Mouse (Mus musculus) retina, adult 2 months (tissue): ENCODE measurements around the gene Clpx.
A peak's percentile ranks its signal among the peaks of the same experiment; 100 is the strongest.
"Not testable (repeated sequence)": the region's sequence is repeated elsewhere in the genome, so short reads cannot be mapped to it uniquely, and the experiment has no call there.

Experiments used
- DNase-seq: peaks from one replicate; pipeline ENCODE4 v3.0.0-alpha.2; 2012; ENCODE audit warnings: low read depth, low spot score

The Clpx gene

DNA sequence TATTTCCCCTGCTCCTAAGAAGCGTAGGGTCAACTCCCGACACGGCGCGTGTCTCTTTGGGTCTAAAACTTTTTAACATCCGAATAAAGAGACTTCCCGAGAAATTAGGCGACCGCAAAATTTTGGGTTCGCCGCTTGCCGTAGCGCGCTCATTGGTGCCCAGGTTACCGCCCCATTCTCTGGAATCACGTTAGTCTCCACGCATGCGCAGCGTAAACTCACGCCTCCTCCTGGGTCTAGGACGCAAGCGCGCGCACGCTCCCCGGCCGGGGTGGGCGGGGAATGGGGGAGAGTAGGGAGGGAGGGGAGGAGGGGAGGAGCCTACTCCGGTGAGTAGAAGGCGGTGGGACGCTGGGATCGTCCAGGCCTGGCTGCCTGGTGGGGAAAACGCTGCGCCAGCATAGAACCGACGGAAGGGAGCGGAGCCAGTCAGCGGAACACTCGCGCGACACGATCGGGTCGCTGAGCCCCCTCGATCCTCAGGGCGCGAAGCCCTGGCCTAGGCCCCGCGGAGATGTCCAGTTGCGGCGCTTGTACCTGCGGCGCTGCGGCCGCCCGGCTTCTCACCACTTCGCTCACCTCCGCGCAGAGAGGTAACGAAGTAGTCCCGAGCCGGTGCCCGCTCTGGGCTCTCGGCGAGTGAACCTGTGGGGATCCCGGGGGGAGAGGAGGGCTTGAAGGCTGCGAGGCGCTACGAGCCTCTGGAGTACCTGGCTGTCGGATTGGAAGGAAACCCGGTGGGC, at the start of gene Clpx:
Gene Clpx, plus strand, starts transcription at position 288 of the 743 bp plus-strand sequence.
- peak; percentile 98 for DNase-seq

DNA sequence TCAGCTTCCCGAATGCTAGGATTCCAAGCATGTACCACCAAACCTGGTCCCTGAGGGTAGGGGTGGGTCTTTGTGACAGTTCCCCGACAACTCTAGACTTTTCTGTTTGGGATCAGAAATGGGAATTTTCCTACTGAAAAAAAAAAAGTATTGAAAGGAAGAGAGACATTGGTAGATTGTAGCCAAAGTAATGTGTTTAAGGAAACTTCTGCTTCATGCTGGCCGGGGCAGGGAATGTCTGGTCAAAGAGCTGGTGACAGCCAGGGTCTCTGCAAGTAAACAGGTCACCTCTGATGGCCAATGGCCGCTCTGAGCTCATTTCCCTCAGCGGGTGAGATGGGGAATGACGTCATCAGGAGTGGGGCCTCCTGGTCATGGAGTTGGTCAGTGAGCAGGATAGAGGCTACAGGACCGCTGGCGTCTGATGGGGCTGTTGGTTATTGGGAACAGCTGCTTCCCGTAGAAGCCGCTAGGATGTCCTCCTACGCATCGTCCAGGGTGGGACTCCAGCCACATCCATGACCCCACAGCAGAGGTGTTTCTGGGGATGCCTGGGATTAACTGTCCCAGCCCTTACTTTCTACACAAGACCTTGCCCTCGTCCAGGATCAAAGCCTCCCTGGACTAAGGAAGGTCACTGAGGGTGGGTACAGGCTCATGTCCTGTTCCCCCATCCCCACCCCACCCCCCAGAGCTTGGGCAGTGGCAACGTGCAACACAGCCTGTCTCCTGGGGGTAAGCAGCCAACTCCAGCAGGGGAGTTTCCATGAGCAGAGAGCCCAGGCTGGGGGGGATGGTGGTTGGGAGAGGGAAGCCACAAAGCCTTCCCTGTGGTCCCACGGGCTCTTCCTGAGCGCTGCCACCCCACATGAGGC, 46.3 kb upstream of the Clpx start:
- DNase-seq: no peak

GRCm38 (mm10) chr9:65248377-65248690, 45.7 kb upstream of the Clpx start:
- no peak for DNase-seq

GRCm38 (mm10) chr9:65252026-65252425, 42.0 kb upstream of the Clpx start:
- no peak for DNase-seq

DNA sequence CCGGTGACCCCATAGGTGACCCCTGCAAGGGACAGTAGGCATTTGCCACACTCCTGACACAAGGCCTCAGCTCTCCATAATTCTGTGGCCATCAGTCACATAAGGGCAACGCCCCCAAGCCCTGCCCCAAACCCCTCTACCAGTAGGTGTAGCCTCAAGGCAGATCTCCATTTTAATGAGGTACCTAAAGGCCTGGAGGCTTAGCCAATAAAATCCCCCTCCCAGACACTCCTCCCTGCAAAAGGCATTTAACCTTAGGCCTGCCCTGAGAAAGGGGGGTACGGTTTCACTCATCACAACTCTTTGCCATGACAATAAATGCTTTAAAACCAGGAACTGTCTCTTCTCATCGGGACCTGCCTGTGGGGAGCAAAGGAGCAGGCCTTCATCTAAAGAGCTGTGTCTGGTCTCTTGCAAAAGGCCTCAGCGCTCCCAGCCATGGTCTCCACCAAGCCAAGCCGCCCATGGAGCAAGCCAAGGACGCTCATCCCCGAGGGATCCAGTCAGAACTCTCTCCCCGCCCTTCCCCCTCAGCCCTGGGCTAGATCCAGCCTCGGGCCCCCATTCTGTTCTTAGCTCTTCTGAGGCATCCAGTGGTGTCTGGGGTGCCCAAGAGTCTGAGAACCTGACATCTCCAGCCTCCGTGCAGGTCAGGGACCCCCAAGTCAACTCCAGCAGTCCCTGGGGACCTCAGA, 38.0 kb upstream of the Clpx start:
- no peak for DNase-seq

DNA sequence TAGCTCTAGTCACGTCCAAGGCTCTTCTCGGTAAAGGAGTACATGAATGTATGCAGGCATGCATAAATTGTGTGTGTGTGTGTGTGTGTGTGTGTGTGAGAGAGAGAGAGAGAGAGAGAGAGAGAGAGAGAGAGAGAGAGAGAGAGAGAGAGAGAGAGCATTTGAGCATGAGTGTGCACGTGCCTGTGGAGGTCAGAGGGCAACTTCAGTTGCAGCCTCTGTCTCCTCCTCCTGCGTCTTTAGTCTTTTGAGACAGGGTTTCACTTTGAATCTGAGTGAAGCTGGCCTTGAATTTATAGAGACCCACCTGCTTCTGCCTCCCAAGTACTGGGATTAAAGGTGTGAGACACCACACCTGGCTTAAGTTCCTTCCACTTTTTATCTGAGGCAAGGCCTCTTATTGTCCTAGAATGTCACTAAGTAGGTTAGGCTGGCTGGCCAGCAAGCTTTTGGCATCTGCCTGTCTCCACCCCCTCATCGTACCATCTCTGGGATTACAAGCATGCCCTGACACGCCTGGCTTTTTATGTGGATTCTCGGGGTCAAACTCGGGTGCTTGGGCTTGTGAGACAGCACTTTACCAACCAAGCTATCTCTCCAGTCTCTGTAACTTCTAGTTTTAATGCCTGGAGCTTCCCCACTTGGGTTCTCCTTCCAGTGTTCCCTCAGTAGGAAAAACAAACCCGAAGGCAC, 36.7 kb upstream of the Clpx start:
- DNase-seq: no peak

GRCm38 (mm10) chr9:65259366-65259765, 34.7 kb upstream of the Clpx start:
- no peak for DNase-seq

DNA sequence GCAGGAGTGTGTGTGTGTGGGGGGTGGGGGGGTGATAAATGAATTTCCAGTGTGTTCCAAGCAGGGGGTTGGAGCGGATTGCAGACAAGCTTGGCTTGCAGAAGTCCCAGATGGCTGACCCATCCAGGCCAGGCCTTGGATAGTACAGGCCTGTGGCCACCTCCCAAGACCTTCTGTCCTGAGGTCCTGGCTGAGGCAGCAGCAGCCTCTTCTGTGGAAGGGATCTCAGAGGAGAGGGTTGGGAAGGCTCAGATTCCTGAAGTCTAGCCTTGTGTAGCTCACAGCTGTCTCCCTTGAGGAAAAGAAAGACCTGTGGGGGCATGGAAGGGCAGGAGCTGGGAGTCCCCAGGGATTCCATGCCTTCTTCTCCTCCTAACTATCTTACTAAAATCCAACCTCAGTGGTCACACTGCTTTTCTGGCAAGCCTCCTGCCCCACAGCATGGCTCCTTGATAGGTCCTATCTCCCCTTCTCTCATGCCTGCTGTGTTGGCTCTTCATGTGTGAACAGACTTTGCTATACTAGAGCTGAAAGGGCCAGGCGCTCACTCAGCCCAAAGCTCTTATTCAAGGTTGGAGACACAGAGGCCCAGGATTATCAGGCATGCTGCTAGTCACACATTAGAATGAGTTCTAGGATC, 32.3 kb upstream of the Clpx start:
- no peak for DNase-seq

DNA sequence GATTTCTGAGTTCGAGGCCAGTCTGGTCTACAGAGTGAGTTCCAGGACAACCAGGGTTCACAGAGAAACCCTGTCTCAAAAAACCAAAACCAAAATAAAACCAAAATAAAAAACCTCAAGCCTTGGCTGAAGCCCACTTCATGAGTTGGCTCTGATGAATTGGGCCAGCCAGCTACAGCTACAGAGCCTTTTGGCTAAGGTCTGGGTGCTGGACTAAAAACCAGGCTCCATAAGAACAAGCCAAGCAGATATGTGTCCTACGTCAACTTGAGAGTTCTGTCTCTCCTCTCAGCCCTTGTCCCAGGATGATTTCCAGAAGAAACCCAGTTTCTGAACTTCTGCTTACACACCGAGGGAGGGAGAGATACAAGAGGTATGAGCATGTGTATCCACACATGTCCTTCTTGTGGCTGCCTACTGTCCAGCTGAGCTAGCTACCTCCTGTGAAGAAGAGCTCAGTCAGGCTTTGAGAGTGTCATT, 31.4 kb upstream of the Clpx start:
- no peak for DNase-seq

DNA sequence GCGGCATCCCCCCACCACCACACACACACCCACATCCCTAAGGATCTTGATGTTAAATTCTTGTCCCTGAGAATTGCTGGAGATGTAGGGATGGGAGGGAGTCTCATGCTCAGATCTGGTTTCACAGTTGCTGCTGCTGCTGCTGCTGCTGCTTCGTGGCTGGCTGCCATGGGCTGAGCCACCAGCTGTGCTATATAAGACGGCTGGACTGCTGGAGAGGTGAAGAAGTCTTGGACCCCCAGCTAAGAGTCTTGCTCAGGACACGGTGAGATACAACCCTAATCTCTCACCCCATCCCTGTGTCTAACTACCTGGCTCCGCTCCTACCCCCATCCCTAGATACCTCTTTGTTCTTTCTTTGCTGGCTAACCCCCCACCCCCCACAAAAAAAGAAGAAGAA, 29.1 kb upstream of the Clpx start, which contains the start of gene Cilp:
Gene Cilp, plus strand, starts transcription at position 222 of the 400 bp plus-strand sequence.
- DNase-seq: no peak

- peak; percentile 43 for DNase-seq
Measured at GRCm38 (mm10) chr9:65267742-65268515, 26.1 kb upstream of the Clpx start.

DNA sequence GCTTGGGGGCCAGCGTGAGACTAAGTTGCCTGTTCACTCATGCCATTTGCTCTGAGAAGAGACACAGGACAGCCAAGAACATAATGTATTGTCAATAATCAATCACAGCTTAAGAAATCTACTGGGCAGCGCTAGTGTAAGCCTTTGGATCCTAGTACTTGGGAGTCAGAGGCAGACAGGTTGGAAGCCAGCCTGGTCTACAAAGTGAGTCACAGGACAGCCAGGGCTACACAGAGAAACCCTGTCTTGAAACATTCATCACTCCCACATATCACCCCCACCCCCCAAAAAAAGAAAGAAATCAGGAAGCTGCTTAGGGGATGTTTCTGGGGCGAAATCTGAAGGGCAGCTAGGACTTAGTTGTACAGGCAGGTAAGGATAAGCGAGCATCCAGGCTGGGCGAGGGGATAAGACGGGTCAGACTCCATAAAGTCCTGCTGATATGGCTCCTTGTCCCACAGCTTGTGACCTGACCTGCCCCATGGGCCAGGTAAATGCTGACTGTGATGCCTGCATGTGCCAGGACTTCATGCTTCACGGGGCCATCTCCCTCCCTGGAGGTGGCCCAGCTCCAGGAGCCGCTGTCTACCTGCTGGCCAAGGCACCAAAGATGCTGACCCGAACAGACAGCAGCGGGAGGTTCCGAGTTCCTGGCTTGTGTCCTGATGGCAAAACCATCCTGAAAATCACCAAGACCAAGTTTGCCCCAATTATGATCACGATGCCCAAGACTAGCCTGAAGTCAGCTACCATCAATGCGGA, 20.8 kb upstream of the Clpx start:
- no peak for DNase-seq

DNA sequence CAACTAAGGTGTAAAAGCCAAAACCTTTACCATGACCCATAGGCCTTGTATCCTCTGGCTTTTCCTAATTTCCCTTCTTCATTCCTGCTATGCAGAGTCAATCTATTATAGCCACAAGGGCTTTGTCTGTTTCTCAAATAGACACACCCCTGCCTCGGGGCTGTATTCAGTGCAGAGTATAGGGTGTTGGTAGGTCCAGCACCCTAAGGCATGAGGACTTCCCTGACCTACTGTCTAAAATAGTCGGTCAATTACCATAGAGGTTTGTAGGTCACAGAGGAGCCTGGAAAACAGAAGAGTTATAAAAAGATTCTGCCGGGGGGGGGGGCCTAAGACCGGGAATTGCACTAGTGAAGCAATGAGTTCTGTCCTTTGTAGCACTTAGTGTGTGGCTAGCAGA, 20.2 kb upstream of the Clpx start:
- DNase-seq: no peak

- DNase-seq: not testable (repeated sequence)
Measured at GRCm38 (mm10) chr9:65274851-65275250, 19.2 kb upstream of the Clpx start.

DNA sequence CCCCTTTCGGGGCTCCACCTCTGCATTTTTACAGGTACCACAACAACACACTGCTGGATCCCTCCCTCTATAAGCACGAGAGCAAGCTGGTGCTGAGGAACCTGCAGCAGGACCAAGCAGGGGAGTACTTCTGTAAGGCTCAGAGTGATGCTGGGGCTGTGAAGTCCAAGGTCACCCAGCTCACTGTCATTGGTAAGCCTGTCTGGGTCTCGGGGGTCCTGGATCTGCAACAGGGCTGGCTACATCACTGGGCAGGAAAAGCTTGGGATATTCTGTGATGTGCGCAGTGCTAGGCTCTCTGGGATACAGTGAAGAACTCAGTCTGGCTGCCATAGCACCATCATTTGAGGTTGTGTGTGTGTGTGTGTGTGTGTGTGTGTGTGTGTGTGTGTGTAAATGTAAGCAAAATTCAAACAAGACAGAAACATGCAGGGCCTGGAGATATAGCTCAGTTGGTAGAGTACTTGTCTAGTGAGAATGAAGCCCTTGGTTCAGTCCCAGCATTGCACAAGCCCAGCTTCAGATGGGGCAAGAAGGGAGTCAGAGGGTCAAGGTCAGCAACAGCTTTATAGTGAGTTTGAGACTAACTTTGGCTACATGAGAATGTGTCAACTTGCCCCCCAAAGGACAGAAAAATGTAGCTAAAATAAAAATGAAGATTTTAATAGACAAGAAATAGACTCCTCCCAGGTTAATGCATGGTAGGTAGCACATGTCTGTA, 18.1 kb upstream of the Clpx start:
- DNase-seq: no peak

GRCm38 (mm10) chr9:65281536-65282151, 12.4 kb upstream of the Clpx start:
- no peak for DNase-seq

- DNase-seq: no peak
Measured at GRCm38 (mm10) chr9:65283301-65283700, 10.8 kb upstream of the Clpx start.

GRCm38 (mm10) chr9:65288252-65288651, 5.8 kb upstream of the Clpx start:
- DNase-seq: not testable (repeated sequence)
